Mouse (Mus musculus) megakaryocyte, embryonic 14.5 days (primary cell): ENCODE data around the gene Tnk2.

Source experiments
- FLI1 ChIP-seq: IDR thresholded peaks from 2 replicates; pipeline ENCODE4 v1.6.1; 2012; ENCODE audit warnings: low read length, inconsistent platforms, mixed read lengths
- GATA1 ChIP-seq: IDR thresholded peaks from 3 replicates; pipeline ENCODE4 v1.6.1; 2012; ENCODE audit warnings: mixed read lengths, low read length, inconsistent platforms, borderline replicate concordance

DNA sequence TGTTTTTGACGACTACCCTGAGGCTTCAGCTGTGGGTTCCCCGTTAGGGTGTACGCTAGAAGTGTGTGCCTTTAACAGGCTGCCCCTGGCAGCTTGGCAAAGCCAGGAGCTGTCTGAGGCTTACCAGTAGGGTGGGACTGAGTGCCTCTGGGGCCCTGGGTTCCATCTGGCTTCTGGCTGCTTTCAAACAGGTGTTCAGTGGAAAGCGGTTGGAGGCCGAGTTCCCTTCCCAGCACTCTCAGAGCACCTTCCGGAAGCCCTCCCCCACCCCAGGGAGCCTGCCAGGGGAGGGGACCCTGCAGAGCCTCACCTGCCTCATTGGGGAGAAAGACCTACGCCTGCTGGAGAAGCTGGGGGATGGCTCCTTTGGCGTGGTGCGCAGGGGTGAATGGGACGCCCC is 24.4 kb downstream of the Tnk2 start:
- TF ChIP-seq GATA1, result no peak
- no peak for TF ChIP-seq FLI1
